Mouse (Mus musculus): Measurements from ENCODE around the gene Natd1.

Gene Natd1

DNA sequence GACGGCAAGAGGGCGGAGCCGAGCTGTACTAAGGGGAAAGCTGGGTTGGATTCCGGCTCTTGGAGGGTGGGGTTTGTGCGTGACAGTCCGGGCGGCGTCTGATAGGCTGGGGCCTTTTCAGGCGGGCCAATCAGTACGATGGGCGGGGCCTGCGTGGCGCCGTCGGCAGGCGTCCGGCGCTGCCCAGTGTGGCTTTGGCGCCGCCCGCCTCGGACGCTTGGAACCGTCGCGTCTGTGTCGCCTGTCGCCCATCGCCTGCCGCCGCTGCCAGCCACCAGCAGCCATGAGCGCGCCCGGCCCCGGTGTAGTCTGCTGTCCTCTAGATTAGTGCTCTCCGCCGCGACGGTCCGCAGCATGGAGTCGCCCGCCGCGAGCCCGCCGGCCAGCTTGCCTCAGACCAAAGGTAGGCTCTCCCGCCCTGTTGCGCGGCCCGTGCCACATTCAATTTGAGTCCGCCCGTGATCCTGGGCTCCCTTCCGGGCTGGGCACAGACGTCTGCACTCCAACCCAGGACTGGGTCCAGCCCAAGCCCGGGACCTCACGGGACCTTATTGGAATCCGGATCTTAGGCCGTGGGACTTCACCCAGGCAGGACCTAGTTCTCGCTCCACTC lies 17.4 kb upstream of the Natd1 start, which contains the start of gene Map2k3:
Map2k3 (plus strand) TSS at position 165 of the 613 bp plus-strand sequence.
- WGBS = under 1% methylated on average over 58 of the region's 59 CpGs

DNA sequence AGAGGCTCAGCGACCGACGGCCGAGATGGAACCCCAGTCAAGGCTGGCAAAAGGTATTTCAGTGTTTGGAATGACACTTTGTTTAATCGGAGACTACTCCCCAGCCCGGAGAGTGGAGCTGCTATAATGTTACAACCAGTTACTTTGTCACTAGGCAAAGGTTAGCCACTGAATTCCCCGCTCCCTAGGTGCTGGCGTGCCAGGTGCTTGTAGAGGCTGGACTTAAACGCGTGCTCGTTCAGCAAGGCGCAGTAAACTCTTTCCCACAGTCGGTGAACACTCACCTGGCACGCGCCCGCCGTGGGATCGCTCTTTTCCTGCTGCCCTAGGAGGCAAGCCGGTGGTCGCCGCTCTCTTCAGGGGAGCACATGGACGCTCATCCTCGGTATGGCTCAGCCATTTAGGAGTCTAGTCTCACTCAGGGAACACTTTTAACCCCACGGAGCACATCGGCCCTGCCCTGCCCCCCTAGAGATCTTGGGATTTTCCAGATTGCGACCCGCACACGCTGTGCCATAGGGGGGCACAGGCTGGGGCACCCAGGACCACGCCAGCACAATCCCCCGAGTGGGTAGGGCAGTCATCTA lies 16.8 kb upstream of the Natd1 start:
- WGBS = 2% methylated on average over 30 of the region's 30 CpGs

DNA sequence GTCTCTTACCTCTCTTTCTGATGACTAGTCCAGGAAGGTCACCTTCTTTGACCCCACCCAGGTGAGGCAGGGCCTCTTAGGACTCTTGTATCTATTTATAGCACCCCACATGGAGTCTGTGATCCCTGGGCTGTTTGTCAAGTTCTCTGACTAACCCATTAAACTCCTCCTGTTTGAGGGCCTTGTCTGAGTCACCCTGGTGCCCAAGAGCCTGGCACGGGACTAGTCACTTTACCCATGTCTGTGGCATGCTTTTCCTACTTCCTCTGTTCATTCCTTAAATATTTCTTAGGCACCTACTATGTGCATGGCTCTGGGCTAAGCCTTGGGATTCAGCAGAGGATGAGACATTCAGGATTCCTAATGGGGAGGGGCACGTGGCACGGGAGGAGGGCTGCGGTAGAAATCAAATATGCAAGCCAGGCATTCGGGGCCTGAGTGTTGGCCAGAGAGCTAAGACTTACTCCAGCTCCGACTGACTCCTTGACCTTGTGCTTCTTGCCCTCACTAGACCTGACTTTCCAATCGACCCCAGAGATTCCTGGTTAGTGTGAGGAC lies 16.3 kb upstream of the Natd1 start:
- 17% methylated on average over 7 of the region's 7 CpGs for WGBS

DNA sequence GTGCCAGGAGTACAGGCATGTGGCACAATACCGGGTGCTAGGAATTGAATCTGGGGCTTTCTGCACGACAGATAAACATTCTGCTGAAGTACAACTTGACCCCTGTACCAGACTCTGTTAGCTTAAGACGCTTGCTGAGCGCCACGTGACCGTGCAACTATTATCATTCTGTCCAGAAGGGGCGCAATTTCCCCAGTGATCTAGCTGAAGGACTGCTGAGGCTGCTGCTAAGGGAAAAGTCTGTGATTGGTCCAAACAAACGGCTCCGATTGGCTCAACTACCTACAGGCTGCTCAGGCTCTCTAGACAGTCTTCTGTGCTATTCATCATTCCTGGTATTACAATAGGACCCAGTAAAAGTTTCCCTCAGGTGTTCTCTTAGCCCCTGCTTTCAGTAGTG lies 12.7 kb upstream of the Natd1 start:
- 2% methylated on average over 9 of the region's 9 CpGs for WGBS

DNA sequence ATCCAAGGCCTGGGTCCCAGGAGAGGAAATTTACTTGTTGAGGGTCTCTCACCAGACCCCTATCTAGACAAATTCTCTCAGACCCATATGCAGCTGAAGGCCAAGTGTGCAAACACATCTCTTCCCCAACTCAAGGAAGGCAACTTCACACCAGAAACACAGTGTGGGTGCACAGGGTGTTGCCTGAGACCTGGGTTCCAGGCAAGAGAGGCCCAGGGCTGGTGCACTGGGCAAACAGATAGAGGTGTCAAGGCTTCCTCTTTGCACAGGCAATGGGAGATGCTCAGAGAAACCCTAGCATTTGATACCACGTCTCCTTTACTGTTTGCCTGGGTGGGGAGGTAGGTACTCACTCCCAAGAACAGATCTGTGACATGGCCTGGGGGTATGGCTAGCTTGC lies 10.4 kb upstream of the Natd1 start:
- 93% methylated on average over 1 of the region's 1 CpGs for WGBS

DNA sequence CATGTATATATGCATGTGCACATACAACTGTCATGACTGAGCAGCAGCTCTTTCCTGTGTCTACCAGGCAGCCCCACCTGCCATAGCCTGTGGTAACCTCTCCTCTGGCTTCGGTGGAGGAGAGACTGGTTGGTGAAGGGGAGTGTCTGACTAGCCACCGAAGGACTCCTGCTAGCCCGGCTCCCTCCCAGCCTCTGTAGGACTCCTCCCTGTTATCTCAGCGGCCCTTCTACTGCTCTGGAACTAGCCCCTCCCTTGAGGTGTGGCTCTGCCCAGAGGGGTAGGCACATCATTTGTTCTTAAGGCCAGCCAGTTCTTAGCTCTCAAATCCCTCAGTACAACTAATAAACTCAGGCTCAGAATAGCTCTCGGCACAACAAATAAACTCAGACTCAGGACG lies 9.9 kb upstream of the Natd1 start:
- WGBS = 77% methylated on average over 6 of the region's 6 CpGs

DNA sequence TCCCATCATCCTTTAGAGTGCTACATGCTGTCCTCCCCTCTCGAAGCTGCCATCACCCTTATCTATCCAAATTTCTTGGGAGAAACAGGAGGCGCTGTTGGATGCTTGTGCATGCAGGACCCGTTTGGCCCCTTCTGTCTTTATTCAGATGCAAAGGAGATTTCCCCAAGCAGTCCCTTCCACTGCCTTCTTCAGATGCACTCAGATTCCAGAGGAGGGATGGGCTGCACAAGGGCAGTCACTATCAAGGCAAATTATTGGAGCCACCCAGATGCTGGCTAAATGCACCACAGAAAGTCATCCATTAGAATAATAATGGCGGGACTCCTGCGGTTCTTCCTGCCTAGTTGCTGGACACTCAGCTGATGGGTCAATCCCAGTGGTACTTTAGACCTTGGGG lies 8.4 kb upstream of the Natd1 start:
- 82% methylated on average over 5 of the region's 5 CpGs for WGBS

DNA sequence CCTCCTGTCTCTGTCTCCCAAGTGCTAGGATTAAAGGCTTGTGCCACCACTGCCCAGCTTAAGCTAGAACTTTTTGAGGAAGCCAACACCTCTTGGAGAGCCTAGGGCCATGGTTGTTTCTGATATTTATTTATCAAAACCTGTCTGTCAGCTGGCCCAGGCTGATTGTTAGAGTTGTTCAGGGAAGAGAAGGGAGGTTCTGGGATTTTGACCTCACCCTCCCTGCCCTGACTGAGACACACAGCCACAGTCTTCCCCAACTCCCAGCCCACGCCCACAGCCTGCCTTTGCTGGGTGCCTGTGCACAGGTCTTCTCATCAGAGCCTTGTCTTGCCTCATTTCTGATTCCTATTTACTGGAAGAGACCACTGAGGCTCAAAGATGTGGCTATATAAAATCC lies 7.6 kb upstream of the Natd1 start:
- 87% methylated on average over 1 of the region's 1 CpGs for WGBS

DNA sequence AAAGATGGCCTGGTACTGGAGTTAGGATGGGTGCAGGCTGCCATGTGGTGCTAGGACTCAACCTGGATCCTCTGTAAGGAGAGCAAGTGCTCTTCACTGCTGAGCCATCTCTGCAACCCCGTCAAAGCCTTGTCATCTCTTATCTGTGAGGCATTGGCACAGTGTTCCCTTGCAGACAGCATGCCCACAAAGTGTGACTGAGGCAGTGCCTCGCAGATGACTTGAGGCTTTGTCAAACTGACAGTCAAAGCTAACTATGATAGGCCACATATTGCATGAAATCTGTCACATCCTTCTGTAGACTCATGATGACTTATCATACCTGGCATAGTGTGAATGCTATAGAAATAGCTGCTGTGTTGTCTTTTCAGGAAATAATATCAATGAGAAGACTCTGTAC lies 5.5 kb upstream of the Natd1 start:
- 75% methylated on average over 2 of the region's 2 CpGs for WGBS

DNA sequence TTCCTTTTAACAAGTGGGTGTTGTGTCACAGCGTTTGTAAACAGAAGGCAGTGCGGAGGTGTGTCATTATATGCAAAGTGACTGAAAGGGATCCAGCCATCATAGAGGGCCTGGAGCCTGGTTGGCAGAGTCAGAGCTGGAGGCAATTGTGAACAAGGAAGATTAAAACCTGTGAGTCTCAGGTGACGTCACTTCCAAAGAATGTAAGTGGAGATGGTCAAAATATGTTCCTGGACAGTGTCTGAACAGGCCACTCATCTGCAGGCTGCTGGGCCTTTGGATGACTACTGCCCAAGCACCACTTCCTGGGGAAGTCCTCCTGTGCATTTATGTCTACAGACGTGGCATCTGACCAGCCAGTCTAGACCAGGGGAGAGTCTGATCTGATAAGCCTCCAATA lies 651 bp upstream of the Natd1 start:
- WGBS = 81% methylated on average over 4 of the region's 4 CpGs

DNA sequence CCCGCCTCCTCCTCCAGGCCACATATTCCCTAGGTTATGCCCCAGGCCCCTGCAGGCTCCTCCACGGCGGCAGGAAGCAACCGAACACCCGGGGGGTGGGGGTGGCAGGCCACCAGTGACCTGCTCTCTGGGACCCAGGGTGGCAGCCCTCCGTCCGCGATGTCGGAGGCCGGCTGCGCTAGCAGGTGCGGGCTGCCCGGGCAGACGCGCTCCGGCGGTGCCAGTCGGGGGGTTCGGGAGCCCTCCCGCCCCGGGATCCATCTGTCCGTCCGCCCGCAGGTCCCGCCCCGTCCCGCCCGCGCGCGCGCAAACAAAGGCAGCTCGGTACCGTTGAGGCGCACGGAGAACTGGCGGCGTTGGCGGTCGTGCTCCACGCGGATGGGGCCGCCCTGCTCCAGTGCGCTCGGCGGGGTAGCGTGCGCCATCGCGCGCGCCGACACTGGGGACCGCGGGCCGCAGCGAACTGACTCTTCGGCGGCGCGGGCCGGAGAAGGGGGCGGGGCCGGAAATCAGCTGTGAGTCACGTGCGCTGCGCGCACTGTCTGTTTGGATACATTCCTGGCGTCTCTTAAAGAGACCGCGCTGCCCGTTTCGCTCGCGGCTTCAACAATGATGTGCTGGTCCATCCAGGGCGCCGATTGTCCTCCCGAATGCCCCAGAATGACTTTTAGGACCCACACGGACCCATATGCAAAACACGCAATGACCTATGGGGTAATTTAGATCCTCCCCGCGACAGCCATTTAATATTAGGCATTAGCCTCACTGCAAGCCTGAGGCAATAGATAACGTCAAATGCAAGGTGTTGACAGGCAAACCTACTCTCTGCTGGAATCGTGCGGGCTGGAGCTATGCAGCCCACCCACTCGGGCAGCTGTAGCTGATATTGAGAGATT lies 1.0 kb downstream of the Natd1 start:
- under 1% methylated on average over 86 of the region's 86 CpGs for WGBS

DNA sequence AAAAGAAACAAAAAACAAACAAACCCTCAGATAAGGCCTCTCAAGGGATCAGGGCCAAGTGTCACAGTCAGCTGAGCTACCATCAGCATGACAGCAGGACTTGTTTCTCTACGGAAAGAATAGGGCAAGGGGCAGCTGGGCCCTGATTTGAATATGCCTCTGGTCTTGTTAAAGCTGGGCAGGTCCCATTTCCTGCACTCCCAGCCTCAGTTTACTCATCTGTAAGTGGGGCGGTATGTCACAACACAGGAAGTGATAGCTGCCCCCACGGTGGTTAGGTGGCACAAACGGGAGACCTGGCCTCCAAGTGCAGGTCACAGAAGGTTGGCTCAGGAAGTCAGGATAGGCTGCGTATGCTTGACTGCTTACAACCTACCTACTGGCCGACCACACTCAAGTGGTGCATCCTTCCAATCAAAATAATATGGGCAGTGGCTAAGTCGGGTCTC lies 2.0 kb downstream of the Natd1 start:
- WGBS = 28% methylated on average over 7 of the region's 7 CpGs

DNA sequence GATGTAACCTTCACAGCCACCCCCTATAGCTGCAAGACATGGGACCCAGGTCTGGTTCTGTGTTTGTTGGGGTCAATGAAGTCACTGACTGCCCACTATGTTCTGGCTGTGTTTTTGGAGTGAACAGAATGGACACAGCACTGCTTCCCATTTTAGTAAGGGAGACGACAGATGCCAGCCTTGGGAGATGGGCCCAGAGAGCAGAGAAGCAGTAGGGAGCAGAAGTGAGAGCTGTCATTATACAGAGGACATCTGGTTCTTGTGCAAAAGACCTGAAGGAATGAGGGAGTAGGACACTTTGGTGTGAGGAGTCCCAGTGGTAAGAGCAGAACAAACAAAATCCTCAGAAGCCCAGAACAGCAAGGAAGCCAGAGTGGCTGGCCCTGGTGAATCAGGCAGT lies 4.9 kb downstream of the Natd1 start:
- 37% methylated on average over 1 of the region's 1 CpGs for WGBS

DNA sequence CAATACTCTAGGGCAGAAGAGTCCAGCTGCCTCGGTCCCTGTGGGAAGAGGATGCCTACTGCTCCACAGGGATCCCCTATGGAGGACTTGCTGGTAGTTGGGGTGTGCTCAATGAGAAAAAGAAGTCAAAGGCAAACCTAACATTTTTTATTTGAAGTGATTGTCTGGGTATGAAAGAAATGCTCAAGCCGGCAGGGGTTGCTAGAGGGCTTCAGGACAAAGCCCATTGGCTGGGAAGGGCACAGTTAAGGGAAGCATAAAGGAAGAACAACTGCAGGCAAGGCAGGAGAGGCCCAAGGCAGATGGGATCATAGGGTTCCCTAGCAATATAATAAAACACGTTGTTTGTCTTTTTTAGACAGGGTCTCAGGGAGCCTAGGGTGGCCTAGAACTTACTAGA lies 6.5 kb downstream of the Natd1 start:
- 72% methylated on average over 3 of the region's 3 CpGs for WGBS

DNA sequence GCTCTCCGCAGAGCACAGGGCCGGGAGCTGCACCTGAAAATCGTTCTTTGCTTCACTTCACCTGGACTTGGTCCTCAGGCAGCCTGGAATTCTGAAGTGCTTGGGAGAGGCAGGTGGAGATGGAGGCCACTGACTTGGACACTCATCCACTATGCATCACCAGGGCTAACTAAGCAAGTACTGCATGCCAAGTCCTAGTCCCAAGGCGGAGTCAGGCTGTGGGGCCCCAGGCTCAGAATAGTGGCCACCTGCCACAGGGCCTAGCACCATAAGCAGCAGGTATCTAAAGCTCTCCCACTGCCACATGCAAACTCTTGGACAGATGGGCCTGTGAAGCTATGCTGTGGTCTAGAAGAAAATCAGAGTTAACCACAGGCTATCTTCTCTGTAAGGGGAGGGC lies 8.1 kb downstream of the Natd1 start:
- WGBS = 86% methylated on average over 4 of the region's 4 CpGs

DNA sequence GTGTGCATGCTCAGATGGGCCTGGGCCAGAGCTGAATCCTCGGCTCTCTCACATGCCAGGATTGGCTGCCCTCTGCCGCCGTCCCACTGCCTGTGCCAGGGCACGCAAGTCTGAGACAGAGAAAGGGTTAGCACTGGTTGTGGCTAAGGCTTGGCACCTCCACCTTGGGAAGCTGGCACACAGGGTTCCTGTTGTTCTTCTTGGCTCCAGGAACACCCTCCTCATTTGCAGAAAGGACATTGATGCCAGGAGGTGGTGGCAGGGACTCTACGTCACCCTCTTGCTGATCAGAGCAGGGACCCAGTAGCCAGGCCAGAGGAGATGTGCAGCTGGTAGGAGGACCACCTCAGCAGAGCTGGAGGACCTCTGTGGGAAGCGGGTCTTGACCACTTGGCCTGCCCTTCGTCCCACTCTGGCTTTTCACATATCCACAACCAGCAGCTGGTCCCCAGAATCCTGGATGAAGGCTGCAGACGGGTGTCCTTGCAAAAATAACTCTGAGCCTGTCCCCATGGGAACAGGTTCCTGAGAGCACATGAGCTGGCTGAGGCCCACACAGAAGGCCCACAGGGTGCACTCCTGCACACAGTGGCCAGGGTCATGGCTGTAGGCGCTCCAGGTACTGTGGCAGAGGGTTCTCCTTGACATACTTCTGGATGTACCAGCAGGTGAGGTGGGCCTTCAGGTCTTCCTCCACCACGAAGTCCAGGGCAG lies 9.0 kb downstream of the Natd1 start:
- WGBS = 76% methylated on average over 10 of the region's 10 CpGs

DNA sequence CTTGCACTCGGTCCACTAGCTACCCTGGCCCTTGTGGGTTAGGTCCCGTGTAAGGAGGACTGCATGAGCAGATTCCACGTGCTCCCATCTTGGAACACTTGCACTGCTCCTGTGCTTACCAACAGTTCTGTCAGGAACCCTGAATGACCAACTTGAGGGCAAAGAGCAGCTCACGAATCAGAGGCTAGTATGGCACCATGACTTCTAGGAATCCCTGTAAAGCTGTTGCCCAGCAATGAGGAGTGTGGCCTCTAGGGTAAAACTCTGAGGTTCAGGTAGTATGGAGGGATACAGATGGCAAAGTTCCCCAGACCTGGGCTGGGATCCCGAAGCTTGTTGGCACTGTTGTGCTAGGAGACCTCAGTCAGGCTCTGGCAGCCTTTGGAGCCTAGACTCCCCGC lies 10.9 kb downstream of the Natd1 start:
- 82% methylated on average over 6 of the region's 6 CpGs for WGBS

DNA sequence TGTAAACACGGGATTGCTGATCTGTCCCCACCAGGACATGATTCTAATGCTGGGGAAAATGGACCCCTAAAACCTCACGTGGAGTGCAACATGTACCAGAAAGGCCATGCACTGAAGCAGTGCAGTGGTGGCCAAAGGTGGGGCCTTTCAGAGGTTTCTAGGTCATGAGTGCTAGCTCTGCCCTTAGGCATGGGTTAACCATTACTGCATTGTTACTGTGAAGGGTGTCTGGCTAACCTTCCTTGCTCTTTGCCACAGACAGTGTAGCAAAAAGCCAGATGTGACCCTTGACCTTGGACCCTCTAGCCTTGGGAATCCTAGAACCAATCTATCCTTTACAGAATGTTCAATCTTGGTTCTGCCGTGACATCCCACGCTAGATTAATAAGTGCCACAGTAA lies 12.1 kb downstream of the Natd1 start:
- 73% methylated on average over 4 of the region's 4 CpGs for WGBS

DNA sequence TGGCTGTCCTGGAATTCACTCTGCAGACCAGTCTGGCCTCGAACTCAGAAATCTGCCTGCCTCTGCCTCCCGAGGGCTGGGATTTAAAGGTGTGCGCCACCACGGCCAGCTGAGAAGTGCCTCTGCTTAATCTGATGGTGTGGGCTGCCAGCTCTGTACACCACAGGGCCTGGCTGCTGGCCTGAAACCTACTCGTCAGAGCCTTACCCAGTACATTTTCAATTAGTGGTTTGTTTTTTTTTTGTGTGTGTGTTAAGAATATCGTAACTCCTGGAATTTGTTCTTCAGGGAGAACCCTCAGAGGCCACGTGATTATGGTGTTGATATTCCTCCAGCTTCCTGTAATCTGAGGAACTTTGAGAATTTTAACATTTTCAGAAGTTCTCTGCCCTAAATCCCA lies 12.5 kb downstream of the Natd1 start:
- WGBS = 70% methylated on average over 7 of the region's 7 CpGs

DNA sequence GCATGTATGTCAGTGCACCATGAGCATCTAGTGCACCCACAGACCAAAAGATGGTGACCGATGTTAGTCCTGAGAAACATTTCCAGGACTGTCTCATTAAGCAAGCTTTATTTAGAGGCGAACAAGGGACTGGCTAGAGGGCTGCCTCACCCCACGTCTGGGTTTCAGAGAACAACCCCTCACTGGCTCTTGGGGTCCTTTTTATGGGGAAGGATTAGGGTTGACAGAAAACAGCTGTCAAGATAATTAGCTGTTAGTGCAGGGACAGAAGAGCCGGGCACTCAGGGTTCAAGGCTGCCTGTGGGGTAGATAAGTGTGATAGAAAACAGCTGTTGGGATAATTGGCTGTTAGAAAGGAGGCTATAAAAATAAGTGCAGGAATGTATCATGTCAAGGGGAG lies 18.6 kb downstream of the Natd1 start:
- WGBS = 49% methylated on average over 4 of the region's 4 CpGs

DNA sequence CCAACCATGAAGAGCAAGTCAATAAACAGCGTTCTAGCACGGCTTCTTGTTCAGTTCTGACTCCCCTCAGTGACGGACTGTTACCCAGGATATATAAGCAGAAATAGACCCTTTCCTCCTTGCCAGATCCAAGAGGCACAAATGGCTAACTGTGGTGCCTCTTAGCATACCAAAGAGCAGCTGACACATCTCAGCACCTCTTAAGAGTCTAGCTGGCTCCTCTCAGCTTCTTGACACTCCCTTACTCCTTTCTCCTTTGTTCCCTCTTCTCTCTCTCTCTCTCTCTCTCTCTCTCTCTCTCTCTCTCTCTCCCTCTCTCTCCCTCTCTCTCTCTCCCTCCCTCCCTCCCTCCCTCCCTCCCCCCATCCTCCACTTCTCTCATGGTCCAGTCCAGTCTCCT lies 23.8 kb downstream of the Natd1 start:
- 77% methylated on average over 3 of the region's 3 CpGs for WGBS

DNA sequence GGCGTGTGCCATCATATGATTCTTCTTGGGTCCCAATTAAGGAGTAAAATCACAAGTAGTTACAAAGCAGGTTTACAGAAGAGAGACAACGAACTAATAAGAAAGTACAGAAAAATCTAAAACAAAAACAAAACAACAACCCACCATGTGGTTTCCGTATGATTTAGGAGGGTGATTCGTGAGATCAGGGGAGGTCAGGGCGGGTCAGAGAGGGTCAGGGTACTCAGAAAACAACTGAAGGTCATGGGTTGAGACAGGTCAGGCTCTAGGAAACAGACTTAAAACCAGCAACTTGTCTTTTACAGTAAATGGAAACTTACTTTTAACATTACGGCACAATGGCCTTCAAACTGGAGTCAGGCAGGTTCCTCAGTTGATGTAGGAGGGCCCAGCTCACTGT lies 24.3 kb downstream of the Natd1 start:
- WGBS = 74% methylated on average over 6 of the region's 6 CpGs
